Mouse (Mus musculus) neural tube, embryonic 13.5 days (tissue): Measurements from ENCODE around the gene Slc4a8. TPM values are rescaled to one million over a fixed set of nuclear protein-coding genes. Genes with fewer than 3 reads are reported as not detected.
A peak's percentile ranks its signal among the peaks of the same experiment; 100 is the strongest.

Experiments used
- ATAC-seq: fragments of 200-750 bp; cut with Nextera tagmentation; 2 replicates; pipeline ENCODE4 v1.8.0; 2017; ENCODE audit warnings: low read depth, mild to moderate bottlenecking, moderate TSS enrichment, moderate library complexity
- H3K27ac ChIP-seq: fragments of 300-500 bp; sonication (generic); replicated peaks from 2 replicates; pipeline ENCODE4 v1.5.1; 2015; ENCODE audit warnings: moderate library complexity, mild to moderate bottlenecking, inconsistent platforms
- H3K27me3 ChIP-seq: fragments of 300-500 bp; sonication (generic); 2 replicates; pipeline ENCODE4 v1.6.1; 2015; ENCODE audit warnings: mild to moderate bottlenecking, inconsistent platforms
- H3K36me3 ChIP-seq: fragments of 300-500 bp; sonication (generic); 2 replicates; pipeline ENCODE4 v1.6.1; 2015; ENCODE audit warnings: mild to moderate bottlenecking, inconsistent platforms
- H3K4me1 ChIP-seq: fragments of 300-500 bp; sonication (generic); replicated peaks from 2 replicates; pipeline ENCODE4 v1.6.1; 2015; ENCODE audit warnings: inconsistent platforms
- H3K4me2 ChIP-seq: fragments of 300-500 bp; sonication (generic); 2 replicates; pipeline ENCODE4 v1.6.1; 2015; ENCODE audit warnings: inconsistent platforms, mild to moderate bottlenecking, moderate library complexity
- H3K4me3 ChIP-seq: fragments of 300-500 bp; sonication (generic); 2 replicates; pipeline ENCODE4 v1.5.1; 2015; ENCODE audit warnings: mild to moderate bottlenecking, inconsistent platforms
- H3K9ac ChIP-seq: fragments of 300-500 bp; sonication (generic); 2 replicates; pipeline ENCODE4 v1.6.1; 2015; ENCODE audit warnings: moderate library complexity, mild to moderate bottlenecking, inconsistent platforms
- H3K9me3 ChIP-seq: fragments of 300-500 bp; sonication (generic); 2 replicates; pipeline ENCODE4 v1.6.1; 2016; ENCODE audit warnings: inconsistent platforms
- WGBS: fragments of 180-500 bp; shearing (Covaris S2); methylation state at CpG from one replicate; pipeline ENCODE4 v1.1.7; 2015; 5-methylcytosine and 5-hydroxymethylcytosine counted together
- polyA plus RNA-seq: library from polyadenylated mRNA; unstranded; fragments of >200 nt; fragmentation: Nextera tagmentation; extraction: Ambion mirVana; gene quantifications from 2 replicates; pipeline ENCODE4 v1.2.1, GENCODE M21; 2015

The Slc4a8 gene
- polyA plus RNA-seq, 1 experiment from 2014 or later, result 20.3 TPM

DNA sequence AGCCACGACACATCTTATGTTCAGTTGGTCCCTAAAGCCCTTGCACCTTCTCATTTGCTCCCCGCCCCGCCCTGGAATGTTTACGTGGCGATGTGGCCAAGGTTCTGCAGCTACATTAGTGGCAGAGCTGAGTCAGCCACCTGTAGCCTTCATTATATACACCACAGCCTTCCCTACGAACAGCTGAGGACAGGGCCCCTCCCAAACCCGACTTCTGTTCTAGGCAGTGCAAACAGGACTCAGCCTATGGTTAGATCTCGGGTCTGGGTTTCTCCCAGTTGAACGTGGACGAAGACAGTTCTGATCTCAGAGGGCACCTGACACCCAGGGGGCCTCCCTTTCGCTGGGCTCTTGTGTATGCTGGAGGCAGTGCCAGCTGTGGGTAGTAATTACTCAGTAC, 33.7 kb upstream of the Slc4a8 start:
- Histone ChIP-seq H3K4me3 (no peak overlapping the region), H3K9ac (no peak overlapping the region), H3K4me1 (peaks cover 11% of the 10 kb centered on the region), H3K4me2 (no peak overlapping the region), H3K27me3 (peaks cover 58% of the 10 kb centered on the region), H3K9me3 (no peaks in the 10 kb centered on the region), H3K27ac (no peak overlapping the region), H3K36me3 (no peaks in the 10 kb centered on the region)
- WGBS, result 85% methylated on average over 11 of the region's 11 CpGs
- no peak for ATAC-seq

DNA sequence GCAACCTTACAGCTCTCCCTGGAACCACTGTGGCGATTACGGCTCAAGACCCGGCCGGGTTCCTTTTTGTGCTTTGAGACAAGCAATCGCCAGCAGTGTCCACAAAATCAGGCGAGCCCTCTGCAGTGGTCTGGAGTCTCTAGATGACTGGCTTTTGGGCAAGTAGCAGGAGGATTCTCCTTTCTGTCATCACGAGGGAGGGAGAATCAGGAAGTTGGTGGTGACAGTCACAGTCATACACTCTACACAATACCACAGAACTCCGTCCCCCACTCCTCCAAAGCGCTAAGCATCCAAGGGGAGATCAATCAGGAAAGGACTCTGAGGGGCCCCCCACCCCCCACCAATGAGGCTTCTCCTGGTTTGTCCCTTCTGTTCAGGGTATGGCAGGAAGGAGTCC, 33.0 kb upstream of the Slc4a8 start:
- H3K27me3 ChIP-seq, result peaks cover 58% of the 10 kb centered on the region
- WGBS, result 24% methylated on average over 9 of the region's 9 CpGs

DNA sequence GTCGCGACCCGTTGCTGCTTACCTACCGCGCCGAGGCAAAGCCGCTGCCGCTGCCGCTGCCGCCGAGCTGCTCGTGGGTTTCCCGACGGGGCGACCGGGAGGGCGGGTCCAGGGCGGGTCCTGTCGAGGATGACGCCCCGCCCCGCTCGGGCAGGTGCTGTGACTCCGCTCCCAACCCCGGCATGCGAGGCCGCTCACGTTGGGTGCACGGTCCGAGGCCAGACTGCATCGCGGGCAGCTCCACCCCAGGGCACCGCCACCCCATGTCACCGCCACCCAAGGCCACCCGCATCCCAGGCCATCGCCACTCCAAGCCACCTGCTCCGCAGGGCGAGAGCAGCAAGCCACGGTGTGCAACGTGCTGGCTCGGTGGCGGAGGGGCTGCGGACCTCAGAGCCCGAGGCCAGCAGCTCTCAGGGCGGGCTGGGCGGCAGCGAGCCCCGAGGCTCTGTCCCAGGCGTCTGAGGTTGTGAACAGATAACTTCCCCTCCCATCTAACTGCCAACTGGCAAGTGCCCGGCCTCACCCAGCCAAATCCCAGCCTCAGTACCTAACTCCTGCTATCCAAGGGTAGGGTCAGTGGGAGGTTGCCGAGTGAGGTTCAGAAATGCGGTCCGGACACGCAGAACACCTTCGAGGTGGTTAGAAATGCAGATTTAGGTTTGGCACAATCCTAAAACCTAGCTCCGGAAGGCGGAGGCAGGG, 32.1 kb upstream of the Slc4a8 start, which contains the start of gene Galnt6:
TSS of gene Galnt6 (minus strand) at position 96 of the 705 bp plus-strand sequence.
- Histone ChIP-seq H3K36me3 (no peaks in the 10 kb centered on the region), H3K4me1 (peaks cover 11% of the 10 kb centered on the region), H3K9ac (peak within 1 kb of the TSS; percentile 50), H3K4me2 (peak within 1 kb of the TSS; percentile 60), H3K27ac (no peak within 1 kb of the TSS), H3K4me3 (peak within 1 kb of the TSS; percentile 36), H3K9me3 (no peaks in the 10 kb centered on the region), H3K27me3 (peaks cover 58% of the 10 kb centered on the region)
- 5% methylated on average over 45 of the region's 57 CpGs for WGBS
- ATAC-seq, result no peak

More for the DNA sequence above, 33.0 kb upstream of the Slc4a8 start:
- ATAC-seq, result no peak
- peak overlapping the region; percentile 50; the same call in 1 of the 2 replicates for H3K9ac ChIP-seq
- peak overlapping the region; percentile 36 for H3K4me3 ChIP-seq
- H3K27ac ChIP-seq, result no peak overlapping the region
- no peaks in the 10 kb centered on the region for H3K9me3 ChIP-seq
- peak overlapping the region; percentile 60 for H3K4me2 ChIP-seq
- H3K4me1 ChIP-seq, result peaks cover 11% of the 10 kb centered on the region
- H3K36me3 ChIP-seq, result no peaks in the 10 kb centered on the region

DNA sequence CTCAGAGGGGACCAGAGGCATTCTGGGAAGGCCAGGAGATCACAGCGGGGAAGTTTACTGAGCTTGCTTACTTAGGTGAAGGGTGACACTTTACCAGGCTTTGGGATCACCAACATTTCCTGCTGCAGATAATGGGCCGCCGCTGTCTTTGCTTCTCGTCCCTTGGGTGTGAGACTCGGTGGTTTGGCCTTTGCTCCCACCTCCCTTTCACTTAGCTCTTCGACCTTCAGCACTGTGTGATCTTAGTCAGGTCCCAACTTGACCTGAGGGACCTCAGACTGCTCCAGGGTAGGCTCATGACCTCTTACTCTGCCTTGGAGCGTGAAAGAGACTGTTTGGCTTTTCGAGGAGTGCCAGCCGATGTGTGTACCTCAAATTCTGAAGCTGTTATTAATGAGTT, 30.5 kb upstream of the Slc4a8 start:
- peaks cover 58% of the 10 kb centered on the region for H3K27me3 ChIP-seq
- H3K9ac ChIP-seq, result no peak overlapping the region
- ATAC-seq, result no peak
- H3K36me3 ChIP-seq, result no peaks in the 10 kb centered on the region
- peaks cover 11% of the 10 kb centered on the region for H3K4me1 ChIP-seq
- H3K4me3 ChIP-seq, result no peak overlapping the region
- WGBS, result 57% methylated on average over 9 of the region's 9 CpGs
- no peaks in the 10 kb centered on the region for H3K9me3 ChIP-seq
- H3K27ac ChIP-seq, result no peak overlapping the region
- H3K4me2 ChIP-seq, result no peak overlapping the region

DNA sequence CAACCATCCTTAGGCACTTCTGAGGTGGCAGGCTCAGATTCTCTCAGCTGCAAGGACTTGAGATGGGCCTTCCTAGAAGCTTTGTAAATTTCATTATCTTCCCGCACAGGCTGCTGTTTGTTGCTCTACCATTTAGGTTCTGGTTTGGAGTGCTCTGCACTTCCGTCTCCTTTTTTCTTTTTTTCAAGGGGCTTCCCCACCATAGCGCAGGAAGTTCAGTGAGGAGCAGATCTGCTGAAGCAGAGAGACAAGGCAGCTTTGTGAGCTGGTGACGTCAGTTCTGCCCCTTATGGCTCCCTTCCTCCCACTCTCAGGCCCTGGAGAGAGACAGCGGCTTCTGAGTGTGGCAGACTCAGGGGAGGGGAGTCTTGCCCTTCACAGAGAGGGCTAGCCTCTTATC, 29.0 kb upstream of the Slc4a8 start:
- H3K9me3 ChIP-seq, result no peaks in the 10 kb centered on the region
- no peak overlapping the region for H3K4me3 ChIP-seq
- no peak overlapping the region for H3K4me2 ChIP-seq
- H3K27ac ChIP-seq, result no peak overlapping the region
- peaks cover 11% of the 10 kb centered on the region for H3K4me1 ChIP-seq
- no peak for ATAC-seq
- H3K27me3 ChIP-seq, result peaks cover 47% of the 10 kb centered on the region
- H3K9ac ChIP-seq, result no peak overlapping the region
- WGBS, result 33% methylated on average over 5 of the region's 5 CpGs
- H3K36me3 ChIP-seq, result no peaks in the 10 kb centered on the region

DNA sequence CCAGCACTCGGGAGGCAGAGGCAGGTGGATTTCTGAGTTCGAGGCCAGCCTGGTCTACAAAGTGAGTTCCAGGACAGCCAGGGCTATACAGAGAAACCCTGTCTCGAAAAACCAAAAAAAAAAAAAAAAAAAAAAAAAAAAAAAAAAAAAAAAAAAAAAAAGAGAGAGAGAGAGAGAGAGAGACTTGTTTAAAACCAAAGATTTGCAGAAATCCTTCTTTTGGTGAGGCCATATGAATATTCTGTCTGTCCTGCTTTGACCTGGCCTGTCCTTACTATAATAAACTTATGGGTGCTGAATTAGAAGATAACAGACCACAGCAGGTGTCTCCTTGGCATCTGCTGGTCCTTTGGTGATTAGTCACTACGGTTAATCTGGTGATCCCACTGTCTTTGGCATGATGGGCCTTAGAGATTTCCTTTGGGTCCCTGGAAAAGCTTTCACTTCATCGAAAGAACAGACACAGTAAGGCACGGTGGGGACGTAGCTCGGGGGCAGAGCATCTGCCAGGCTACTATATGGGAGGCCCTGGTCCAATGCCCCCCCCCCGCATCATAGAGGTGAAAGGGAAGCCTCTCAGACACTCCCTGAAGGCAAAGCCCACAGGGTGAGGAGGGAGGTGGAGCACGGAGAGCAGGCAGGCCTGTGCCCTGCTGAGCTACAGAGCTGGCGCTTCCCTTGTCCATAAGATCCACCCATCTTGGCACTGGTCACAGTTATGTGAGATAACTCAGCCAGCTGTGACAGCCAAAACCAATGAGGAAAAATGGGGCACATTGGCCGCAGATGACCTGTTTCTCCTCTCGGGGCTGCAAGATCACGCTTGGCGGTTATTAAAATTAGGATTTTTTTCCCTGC, 26.2 kb upstream of the Slc4a8 start:
- Histone ChIP-seq H3K4me3 (no peak overlapping the region), H3K27ac (no peak overlapping the region), H3K36me3 (no peaks in the 10 kb centered on the region), H3K4me1 (no peaks in the 10 kb centered on the region), H3K27me3 (peaks cover 19% of the 10 kb centered on the region), H3K9ac (no peak overlapping the region), H3K4me2 (no peak overlapping the region), H3K9me3 (no peaks in the 10 kb centered on the region)
- no peak for ATAC-seq
- WGBS, result 80% methylated on average over 14 of the region's 15 CpGs

DNA sequence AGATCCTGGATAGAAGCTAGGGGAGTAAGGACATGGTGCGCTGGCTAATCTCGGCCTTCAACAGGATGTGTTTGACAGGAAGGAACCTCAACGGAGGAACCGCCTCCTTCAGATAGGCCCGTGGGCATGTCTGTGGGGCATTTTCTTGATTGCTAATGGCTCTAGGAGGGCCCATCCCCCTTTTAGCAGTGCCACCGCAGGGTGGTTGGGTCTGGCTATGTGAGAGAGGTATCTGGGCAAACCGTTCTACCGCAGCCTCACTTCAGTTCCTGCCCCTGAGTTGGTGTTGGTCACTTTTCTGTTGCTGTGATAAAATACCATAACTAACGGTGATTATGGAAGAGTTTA, 25.6 kb upstream of the Slc4a8 start:
- no peaks in the 10 kb centered on the region for H3K36me3 ChIP-seq
- no peaks in the 10 kb centered on the region for H3K9me3 ChIP-seq
- no peak overlapping the region for H3K9ac ChIP-seq
- WGBS, result 86% methylated on average over 9 of the region's 9 CpGs
- ATAC-seq, result no peak
- H3K27me3 ChIP-seq, result peaks cover 13% of the 10 kb centered on the region
- no peak overlapping the region for H3K4me2 ChIP-seq
- no peaks in the 10 kb centered on the region for H3K4me1 ChIP-seq
- no peak overlapping the region for H3K27ac ChIP-seq
- H3K4me3 ChIP-seq, result no peak overlapping the region

DNA sequence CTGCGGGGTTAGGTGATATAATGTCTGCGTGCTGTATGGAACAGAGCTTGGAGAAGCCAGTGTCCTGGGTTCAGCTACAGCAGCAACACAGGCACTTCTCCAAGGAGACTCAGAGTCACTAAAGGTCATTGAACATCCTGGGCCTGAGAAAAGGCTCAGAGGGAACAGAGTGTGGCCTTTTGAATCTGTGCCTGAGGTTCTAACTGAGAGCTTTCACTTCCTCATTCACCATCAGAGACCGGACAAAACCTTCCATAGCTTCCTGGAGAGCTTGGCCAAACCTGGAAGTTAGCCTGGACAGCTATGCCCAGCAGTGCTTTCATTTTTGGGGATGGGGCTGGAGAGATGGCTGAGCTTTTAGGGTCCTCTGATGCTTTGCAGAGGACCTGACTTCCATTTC, 23.9 kb upstream of the Slc4a8 start:
- no peak overlapping the region for H3K4me3 ChIP-seq

DNA sequence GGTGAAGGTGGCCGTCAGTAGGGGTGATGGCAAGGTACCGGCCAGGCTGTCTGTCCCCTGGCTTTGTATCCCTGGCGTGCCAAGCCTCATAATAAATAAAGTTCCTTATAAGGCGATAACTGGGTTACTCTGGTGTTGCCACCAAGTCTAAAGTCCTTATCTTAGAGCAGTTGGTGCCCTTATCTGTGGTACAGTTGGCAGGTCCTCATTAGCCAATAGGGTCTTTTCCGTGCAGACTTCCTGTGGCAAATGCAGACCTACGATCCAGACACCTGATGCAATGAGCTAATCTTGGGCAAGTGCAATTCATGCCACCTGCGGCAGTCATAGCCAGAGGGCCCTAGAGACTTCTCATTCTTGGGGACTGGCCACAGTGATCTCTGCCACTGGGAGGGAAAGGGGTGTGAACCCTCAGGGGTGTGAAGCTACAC, 23.2 kb upstream of the Slc4a8 start:
- Histone ChIP-seq H3K9me3 (no peaks in the 10 kb centered on the region), H3K36me3 (no peaks in the 10 kb centered on the region)
- WGBS, result 77% methylated on average over 7 of the region's 7 CpGs

More for the DNA sequence above, 23.9 kb upstream of the Slc4a8 start:
- Histone ChIP-seq H3K4me1 (no peaks in the 10 kb centered on the region), H3K4me2 (no peak overlapping the region), H3K9ac (no peak overlapping the region), H3K9me3 (no peaks in the 10 kb centered on the region), H3K27ac (no peak overlapping the region), H3K36me3 (no peaks in the 10 kb centered on the region), H3K27me3 (no peaks in the 10 kb centered on the region)
- WGBS, result 91% methylated on average over 3 of the region's 3 CpGs
- no peak for ATAC-seq

DNA sequence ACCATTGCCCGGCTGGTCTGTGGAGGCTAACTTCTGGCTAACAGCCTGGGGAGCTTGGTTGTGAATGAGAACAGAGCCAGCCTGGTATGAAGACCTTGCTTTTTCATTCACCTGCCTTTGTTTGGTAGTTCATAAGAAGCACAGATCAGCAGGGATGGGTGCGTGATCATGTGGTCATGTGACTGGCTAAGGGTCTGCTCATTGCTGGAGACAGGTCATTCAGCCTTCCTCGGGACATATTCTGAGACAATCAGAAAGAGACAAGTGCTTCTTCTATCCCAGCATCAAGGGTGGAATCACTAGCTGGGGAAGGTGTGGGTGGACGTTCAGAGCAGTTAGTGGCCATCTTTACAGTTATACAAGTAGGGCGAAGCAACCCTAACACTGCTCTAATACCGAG, 22.1 kb upstream of the Slc4a8 start:
- H3K4me2 ChIP-seq, result no peak overlapping the region
- WGBS, result 89% methylated on average over 6 of the region's 6 CpGs
- H3K27me3 ChIP-seq, result no peaks in the 10 kb centered on the region
- H3K9me3 ChIP-seq, result no peaks in the 10 kb centered on the region
- no peak overlapping the region for H3K9ac ChIP-seq
- H3K4me1 ChIP-seq, result no peaks in the 10 kb centered on the region
- no peak overlapping the region for H3K27ac ChIP-seq
- no peak for ATAC-seq
- H3K36me3 ChIP-seq, result no peaks in the 10 kb centered on the region
- H3K4me3 ChIP-seq, result no peak overlapping the region

More for the DNA sequence above, 23.2 kb upstream of the Slc4a8 start:
- ATAC-seq, result no peak
- no peak overlapping the region for H3K27ac ChIP-seq
- H3K4me1 ChIP-seq, result no peaks in the 10 kb centered on the region
- no peak overlapping the region for H3K4me2 ChIP-seq
- no peaks in the 10 kb centered on the region for H3K27me3 ChIP-seq
- H3K9ac ChIP-seq, result no peak overlapping the region
- H3K4me3 ChIP-seq, result no peak overlapping the region

DNA sequence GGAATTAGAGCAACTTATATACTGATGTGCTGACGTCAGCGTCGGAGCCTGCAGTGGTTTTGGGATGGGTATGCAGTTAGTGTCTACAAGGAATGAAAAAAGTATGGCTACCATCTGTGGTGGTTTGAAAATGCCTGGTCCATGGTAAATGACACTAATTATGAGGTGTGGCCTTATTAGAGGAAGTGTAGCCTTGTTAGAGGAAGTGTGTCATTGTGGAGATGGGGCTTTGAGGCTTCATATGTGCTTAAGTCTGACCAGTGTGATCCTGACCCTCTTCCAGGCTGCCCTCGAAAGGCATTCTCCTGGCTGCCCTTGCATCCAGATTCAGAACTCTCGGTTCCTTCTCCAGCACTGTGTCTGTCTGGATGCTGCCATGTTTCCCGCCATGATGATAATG, 18.3 kb upstream of the Slc4a8 start:
- no peaks in the 10 kb centered on the region for H3K36me3 ChIP-seq
- no peak overlapping the region for H3K9ac ChIP-seq
- 89% methylated on average over 6 of the region's 6 CpGs for WGBS
- H3K27ac ChIP-seq, result no peak overlapping the region
- H3K4me3 ChIP-seq, result no peak overlapping the region
- H3K27me3 ChIP-seq, result peaks cover 5% of the 10 kb centered on the region; the same call in 1 of the 2 replicates
- peaks cover 13% of the 10 kb centered on the region for H3K4me1 ChIP-seq
- no peak overlapping the region for H3K4me2 ChIP-seq
- ATAC-seq, result no peak
- H3K9me3 ChIP-seq, result no peaks in the 10 kb centered on the region

DNA sequence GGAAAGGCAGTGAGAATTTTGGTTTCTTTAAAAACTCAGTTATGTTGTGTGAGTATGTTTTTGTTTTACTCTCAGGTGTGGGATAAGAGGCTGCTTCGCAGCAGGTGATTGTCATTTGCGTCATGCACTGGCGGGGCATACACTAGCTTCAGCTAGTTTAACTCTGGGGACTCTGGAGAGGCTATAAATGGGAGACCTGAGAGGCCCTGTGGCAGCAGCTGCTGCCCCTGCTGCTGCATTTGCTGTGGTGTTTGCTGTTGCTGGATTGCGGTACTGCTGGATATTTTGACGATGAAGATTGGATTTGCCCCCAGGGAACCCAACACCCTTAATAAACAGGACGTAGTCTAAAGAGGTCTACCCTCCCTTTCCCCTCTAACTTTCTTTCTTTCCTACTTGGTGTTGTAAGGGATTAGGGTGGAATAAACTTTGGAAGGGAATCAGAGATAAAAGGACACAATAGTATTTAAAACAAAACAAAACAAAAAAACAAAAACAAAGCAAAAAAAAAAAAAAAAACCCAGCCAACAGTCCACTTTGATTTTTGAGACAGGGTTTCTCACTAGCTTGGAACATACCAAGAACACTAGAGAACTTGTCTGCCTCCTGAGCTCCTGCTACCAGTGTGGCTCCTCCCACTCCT, 14.9 kb upstream of the Slc4a8 start:
- WGBS, result 20% methylated on average over 6 of the region's 6 CpGs
- H3K9me3 ChIP-seq, result no peaks in the 10 kb centered on the region
- peak overlapping the region; percentile 27 for H3K4me3 ChIP-seq
- peak; percentile 61; the same call in 1 of the 2 replicates for ATAC-seq
- H3K27me3 ChIP-seq, result peaks cover 9% of the 10 kb centered on the region; the same call in 1 of the 2 replicates
- H3K36me3 ChIP-seq, result no peaks in the 10 kb centered on the region
- peak overlapping the region; percentile 57 for H3K4me2 ChIP-seq
- peaks cover 13% of the 10 kb centered on the region for H3K4me1 ChIP-seq
- H3K9ac ChIP-seq, result no peak overlapping the region
- no peak overlapping the region for H3K27ac ChIP-seq
